10 mouse cellular contexts compared by ENCODE assay signal in the genomic region with DNA sequence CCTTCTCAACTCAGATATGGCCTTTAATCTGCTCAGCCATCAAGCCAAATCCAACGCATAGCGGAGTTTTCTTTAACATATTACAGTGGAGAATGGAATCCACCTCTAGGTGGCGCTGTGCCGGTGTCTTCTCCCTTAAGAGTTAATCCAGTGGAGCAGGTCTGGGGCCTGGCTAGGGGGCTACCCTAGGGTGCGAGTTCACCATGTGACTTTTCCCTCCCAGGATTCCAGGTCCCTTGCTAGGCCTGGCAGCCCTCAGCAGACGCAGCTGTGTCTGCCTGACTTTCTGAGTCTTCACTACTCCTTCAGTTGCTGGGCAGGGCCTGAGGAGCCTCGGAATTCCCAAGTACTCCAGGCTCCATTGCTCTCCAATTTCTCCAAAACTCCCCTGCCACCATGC. TPM values are rescaled to one million over a fixed set of nuclear protein-coding genes. Genes with fewer than 3 reads are reported as not detected.
A peak's percentile ranks its signal among the peaks of the same experiment; 100 is the strongest.
DNase-seq lines count a peak whose midpoint lies in the region; ATAC-seq lines count a peak whose summit lies in the region.
"Had no signal": no experiment of that assay in that cellular context is flagged by ENCODE, and none has a peak within 500 bp of the region (broad histone marks: within the 10 kb centered on the region; RNA-seq: fewer than 3 reads in every experiment).

No protein-coding gene starts in this region.

- peak; percentile 2 to 27 for DNase-seq in left cerebral cortex, postnatal 10 days (ENCODE audit: extremely low spot score in 1 of 2, low spot score in 2 of 2)
- DNase-seq in left cerebral cortex, adult 9 months (ENCODE audit: low spot score in 2 of 2), result no peak
- DNase-seq in NIH3T3 (ENCODE audit: low read depth), result peak; percentile 9
- peak; percentile 33 for DNase-seq in brain, adult 2 months (ENCODE audit: low read depth, low spot score)
- DNase-seq in limb, embryonic 11.5 days (ENCODE audit: low spot score), result peak; percentile 61
- no peak for DNase-seq in gastrocnemius, postnatal 25 days

- no peak overlapping the region for H3K4me2 ChIP-seq in limb, embryonic 11.5 days (ENCODE audit: low read depth, severe bottlenecking)
- H3K4me2 ChIP-seq: limb, embryonic 13.5 days had no signal

- H3K9me3 ChIP-seq in limb, embryonic 11.5 days (ENCODE audit: control insufficient read depth, low read length), result no peaks in the 10 kb centered on the region
- H3K9me3 ChIP-seq: limb, embryonic 13.5 days had no signal

- no peak overlapping the region for H3K27ac ChIP-seq in limb, embryonic 11.5 days (replicated peaks; ENCODE audit: low read depth, low read length)
- H3K27ac ChIP-seq: limb, embryonic 13.5 days had no signal

- H3K9ac ChIP-seq in limb, embryonic 11.5 days (ENCODE audit: low read length), result no peak overlapping the region
- H3K9ac ChIP-seq: limb, embryonic 13.5 days had no signal

- ATAC-seq in limb, embryonic 11.5 days (ENCODE audit: insufficient number of reproducible peaks, low FRiP score, low TSS enrichment, low read depth), result no peak
- no peak for ATAC-seq in monocyte, adult 5-6 weeks (replicated peaks; ENCODE audit: insufficient number of reproducible peaks, low FRiP score, low TSS enrichment, poor library complexity, severe bottlenecking)

- no peaks in the 10 kb centered on the region for H3K27me3 ChIP-seq in limb, embryonic 11.5 days (ENCODE audit: control insufficient read depth, insufficient read depth, low read length)
- H3K27me3 ChIP-seq: limb, embryonic 13.5 days had no signal

- 25% methylated on average over 7 of the region's 7 CpGs for WGBS in limb, embryonic 11.5 days

- H3K36me3 ChIP-seq in limb, embryonic 11.5 days (ENCODE audit: control insufficient read depth, insufficient read depth, low read length), result no peaks in the 10 kb centered on the region
- H3K36me3 ChIP-seq: limb, embryonic 13.5 days had no signal

- no peak overlapping the region for H3K4me3 ChIP-seq in limb, embryonic 11.5 days (ENCODE audit: low read depth, low read length)
- H3K4me3 ChIP-seq: limb, embryonic 13.5 days had no signal

- no peaks in the 10 kb centered on the region for H3K4me1 ChIP-seq in limb, embryonic 11.5 days (ENCODE audit: control insufficient read depth, insufficient read depth, low read length)
- H3K4me1 ChIP-seq: limb, embryonic 13.5 days had no signal

- intact Hi-C loops in left cerebral cortex, postnatal 10 days (cut with DNase I), result no loop called here

RNA-seq across cellular contexts. Expression of a gene that starts 40.8 kb away (rescaled TPM):
- total RNA-seq in left cerebral cortex, postnatal 10 days (2021), result 1 to 10 TPM; 1.3 to 1.4 TPM
- polyA plus RNA-seq in limb, embryonic 11.5 days (2014; fragmentation: Nextera tagmentation; extraction: Ambion mirVana), result not detected in 2 replicates
- total RNA-seq in monocyte, adult 5-6 weeks (2017), result not detected in 3 replicates
- total RNA-seq in gastrocnemius, postnatal 25 days (2021), result not detected
- polyA plus RNA-seq: cortical plate, adult 2 months; limb, embryonic 13.5 days; small intestine, adult 2 months had no signal

Comparison
In these comparisons a context has a peak if more than half of its experiments do, and no peak if none do; other contexts are left out.
1. DNase-seq: peak in left cerebral cortex, postnatal 10 days (2 of 2), NIH3T3 (single experiment), brain, adult 2 months (single experiment) and limb, embryonic 11.5 days (single experiment); none in left cerebral cortex, adult 9 months (0 of 2) and gastrocnemius, postnatal 25 days (single experiment).